Mouse (Mus musculus) midbrain, embryonic 11.5 days (tissue): ENCODE data around the gene Nqo1. TPM values are rescaled to one million over a fixed set of nuclear protein-coding genes. Genes with fewer than 3 reads are reported as not detected.
A peak's percentile ranks its signal among the peaks of the same experiment; 100 is the strongest.

Source experiments
- ATAC-seq: fragments of 200-750 bp; cut with Nextera tagmentation; 2 replicates; pipeline ENCODE4 v1.8.0; 2017; ENCODE audit warnings: moderate TSS enrichment, moderate library complexity; ENCODE audit not compliant: low FRiP score
- DNase-seq: peaks from one replicate; pipeline ENCODE4 v3.0.0; 2015; ENCODE audit warnings: low spot score; ENCODE audit errors: missing footprints
- H3K27ac ChIP-seq: fragments of 300-500 bp; sonication (generic); 2 replicates; pipeline ENCODE4 v1.5.1; 2014; ENCODE audit warnings: low read depth, low read length
- H3K27me3 ChIP-seq: fragments of 300-500 bp; sonication (generic); 2 replicates; pipeline ENCODE4 v1.6.1; 2014; ENCODE audit warnings: mild to moderate bottlenecking, low read length, moderate library complexity, mixed read lengths; ENCODE audit not compliant: control insufficient read depth, insufficient read depth
- H3K36me3 ChIP-seq: fragments of 300-500 bp; sonication (generic); 2 replicates; pipeline ENCODE4 v1.6.1; 2014; ENCODE audit warnings: mild to moderate bottlenecking, low read length, moderate library complexity, mixed read lengths; ENCODE audit not compliant: control insufficient read depth, insufficient read depth
- H3K4me1 ChIP-seq: fragments of 300-500 bp; sonication (generic); 2 replicates; pipeline ENCODE4 v1.6.1; 2014; ENCODE audit warnings: low read length; ENCODE audit not compliant: control insufficient read depth, insufficient read depth
- H3K4me2 ChIP-seq: fragments of 300-500 bp; sonication (generic); 2 replicates; pipeline ENCODE4 v1.6.1; 2014; ENCODE audit warnings: mild to moderate bottlenecking, moderate library complexity
- H3K4me3 ChIP-seq: fragments of 300-500 bp; sonication (generic); 2 replicates; pipeline ENCODE4 v1.5.1; 2014; ENCODE audit warnings: low read depth, low read length
- H3K9ac ChIP-seq: fragments of 300-500 bp; sonication (generic); 2 replicates; pipeline ENCODE4 v1.6.1; 2014; ENCODE audit warnings: low read length
- H3K9me3 ChIP-seq: fragments of 300-500 bp; sonication (generic); 2 replicates; pipeline ENCODE4 v1.6.1; 2016; ENCODE audit warnings: low read length; ENCODE audit not compliant: control insufficient read depth
- WGBS: fragments of 180-500 bp; shearing (Covaris S2); extraction: QIAGEN DNeasy Blood & Tissue Kit; methylation state at CpG from one replicate; pipeline ENCODE4 v1.1.7; 2014; 5-methylcytosine and 5-hydroxymethylcytosine counted together
- polyA plus RNA-seq: library from polyadenylated mRNA; unstranded; fragments of >200 nt; fragmentation: Nextera tagmentation; extraction: Ambion mirVana; gene quantifications from 2 replicates; pipeline ENCODE4 v1.2.1, GENCODE M21; 2014

Gene Nqo1
- polyA plus RNA-seq, 1 experiment from 2014 or later = 6.7 TPM

DNA sequence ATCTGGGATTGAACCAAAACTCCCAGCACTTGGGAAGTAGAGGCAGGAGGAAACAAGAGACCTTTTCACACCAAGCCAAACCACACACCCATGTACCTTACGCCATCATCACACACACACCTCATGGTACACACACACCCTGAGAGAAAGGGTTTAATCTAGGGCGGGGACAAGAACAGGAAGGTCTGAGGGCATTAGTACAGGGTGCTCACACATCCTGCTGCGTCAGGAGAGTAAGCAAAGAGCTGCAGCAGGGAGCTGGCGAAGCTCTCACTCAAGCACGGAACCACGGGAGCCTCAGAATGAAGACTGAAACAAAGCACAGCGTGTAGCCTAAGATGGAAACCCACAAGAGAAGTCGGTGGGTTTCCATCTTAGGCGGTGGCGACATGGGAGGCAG, 10.9 kb upstream of the Nqo1 start:
- Histone ChIP-seq H3K4me2 (no peak overlapping the region), H3K9ac (no peak overlapping the region), H3K27ac (no peak overlapping the region), H3K4me1 (no peaks in the 10 kb centered on the region), H3K4me3 (no peak overlapping the region), H3K27me3 (no peaks in the 10 kb centered on the region), H3K9me3 (no peaks in the 10 kb centered on the region), H3K36me3 (peaks cover 41% of the 10 kb centered on the region)
- DNase-seq (peak; percentile 68), ATAC-seq (no peak)
- WGBS = 90% methylated on average over 10 of the region's 10 CpGs

DNA sequence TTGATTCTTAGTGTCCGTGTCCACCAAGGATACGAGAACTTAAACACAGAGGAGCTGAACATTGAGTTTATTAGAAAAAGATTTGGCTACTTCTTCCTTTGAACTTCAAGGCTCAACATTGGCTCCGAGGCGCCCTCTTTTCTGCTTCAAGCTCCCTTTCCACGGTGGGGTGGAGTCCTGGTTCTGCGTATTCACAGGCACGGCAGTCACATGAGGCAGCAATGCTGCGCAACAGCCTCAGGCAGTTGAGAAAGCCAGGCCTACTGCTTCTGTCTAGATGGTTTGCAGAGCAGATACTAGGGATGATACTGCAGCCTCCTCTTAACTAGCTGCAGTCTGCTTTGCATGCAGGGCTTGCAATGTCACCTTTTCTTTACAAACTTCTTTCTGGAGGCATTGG, 9.5 kb upstream of the Nqo1 start:
- H3K27ac ChIP-seq = no peak overlapping the region
- no peaks in the 10 kb centered on the region for H3K9me3 ChIP-seq
- H3K36me3 ChIP-seq = peaks cover 36% of the 10 kb centered on the region
- H3K4me3 ChIP-seq = no peak overlapping the region
- DNase-seq (no peak), ATAC-seq (no peak)
- H3K4me1 ChIP-seq = no peaks in the 10 kb centered on the region
- no peak overlapping the region for H3K4me2 ChIP-seq
- H3K27me3 ChIP-seq = no peaks in the 10 kb centered on the region
- WGBS = 87% methylated on average over 8 of the region's 8 CpGs
- H3K9ac ChIP-seq = no peak overlapping the region

DNA sequence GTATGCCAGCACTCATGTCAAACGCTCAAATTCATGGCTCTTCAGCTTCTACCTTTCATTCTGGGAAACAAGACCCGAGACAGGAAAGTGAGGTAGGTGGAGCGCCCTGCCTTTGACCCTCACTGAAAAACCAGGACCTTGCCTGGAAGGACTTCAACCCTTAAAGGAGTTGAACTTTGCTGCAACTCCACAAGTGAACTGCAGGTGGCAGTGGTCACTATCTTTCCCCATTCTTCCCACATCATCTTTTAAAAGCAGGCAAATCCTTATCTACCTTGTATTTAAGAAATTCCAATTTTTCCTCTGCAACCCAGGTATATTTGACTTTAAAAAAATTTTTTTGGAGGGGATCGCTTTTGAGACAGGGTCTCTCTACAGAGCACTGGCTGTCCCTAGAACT, 8.4 kb upstream of the Nqo1 start:
- Histone ChIP-seq H3K4me1 (no peaks in the 10 kb centered on the region), H3K27ac (no peak overlapping the region), H3K9me3 (no peaks in the 10 kb centered on the region), H3K4me3 (no peak overlapping the region), H3K27me3 (no peaks in the 10 kb centered on the region), H3K36me3 (peaks cover 31% of the 10 kb centered on the region), H3K9ac (no peak overlapping the region), H3K4me2 (no peak overlapping the region)
- DNase-seq (peak; percentile 91), ATAC-seq (no peak)
- WGBS = 67% methylated on average over 4 of the region's 4 CpGs

DNA sequence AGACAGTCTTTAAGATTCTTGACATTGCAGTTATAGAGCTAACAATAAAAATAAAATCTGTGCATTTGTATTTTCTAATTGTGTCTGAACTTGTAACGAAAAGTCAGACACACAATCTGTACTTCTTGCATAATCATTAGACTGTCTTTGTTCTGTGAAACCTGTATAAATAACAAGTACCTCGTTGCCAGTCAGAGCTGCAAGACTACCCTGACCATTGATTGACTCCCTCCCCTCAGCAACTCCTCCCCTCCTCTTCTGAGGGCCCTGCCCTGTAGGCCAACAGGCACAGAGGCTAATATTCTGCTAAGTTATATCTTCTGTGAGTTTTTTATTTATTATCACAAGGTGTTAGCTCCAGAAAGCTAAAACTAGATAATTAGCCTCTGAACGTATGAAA, 2.9 kb upstream of the Nqo1 start:
- ATAC-seq (no peak), DNase-seq (peak; percentile 61)
- Histone ChIP-seq H3K9ac (no peak overlapping the region), H3K27me3 (no peaks in the 10 kb centered on the region), H3K36me3 (peaks cover 11% of the 10 kb centered on the region), H3K4me1 (peaks cover 5% of the 10 kb centered on the region; the same call in 1 of the 2 replicates), H3K4me2 (no peak overlapping the region), H3K9me3 (no peaks in the 10 kb centered on the region), H3K27ac (no peak overlapping the region), H3K4me3 (no peak overlapping the region)
- WGBS = 71% methylated on average over 3 of the region's 3 CpGs

DNA sequence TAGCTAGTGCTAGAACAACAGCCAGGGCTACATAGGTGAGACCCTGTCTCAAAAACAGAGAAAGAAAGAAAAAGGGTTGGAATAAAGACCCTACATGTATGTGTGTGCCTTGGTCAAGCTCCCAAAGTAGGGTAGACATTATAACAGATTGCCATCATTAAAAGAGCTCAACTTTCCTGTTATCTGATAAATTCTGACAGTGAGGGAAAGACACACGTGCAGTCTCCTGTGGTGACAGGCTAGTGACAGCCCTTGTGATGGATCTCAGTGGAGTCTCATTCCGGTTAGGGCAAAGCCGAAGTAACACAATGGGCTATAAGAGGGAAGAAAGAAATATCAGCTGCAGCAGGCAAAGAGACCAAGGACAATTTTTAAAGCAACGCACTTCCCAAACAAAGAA, 1.1 kb upstream of the Nqo1 start:
- Histone ChIP-seq H3K36me3 (no peaks in the 10 kb centered on the region), H3K4me1 (peaks cover 5% of the 10 kb centered on the region; the same call in 1 of the 2 replicates), H3K9ac (no peak overlapping the region), H3K27ac (no peak overlapping the region), H3K4me2 (no peak overlapping the region), H3K4me3 (no peak overlapping the region), H3K9me3 (no peaks in the 10 kb centered on the region), H3K27me3 (no peaks in the 10 kb centered on the region)
- WGBS = 89% methylated on average over 4 of the region's 4 CpGs
- DNase-seq = peak; percentile 23
- no peak for ATAC-seq

DNA sequence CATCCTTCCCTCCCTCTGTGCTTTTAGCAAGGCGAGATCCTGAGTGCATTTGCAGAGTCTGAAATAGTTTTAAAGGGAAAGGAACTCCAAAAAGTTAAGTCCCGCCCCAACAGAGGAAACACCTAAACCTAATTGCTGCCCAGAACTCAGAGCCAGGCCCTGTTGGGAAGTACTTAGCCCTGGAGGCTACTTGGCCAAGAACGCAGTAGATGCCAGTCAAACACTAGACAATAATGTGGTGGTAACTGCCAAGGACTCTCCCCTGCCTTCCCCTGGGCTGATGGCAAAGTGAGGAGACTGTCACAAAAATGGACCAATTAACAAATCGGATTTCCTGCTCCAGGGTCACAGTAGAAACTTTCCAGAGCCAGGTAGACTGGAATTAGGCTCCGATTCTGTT, 1.1 kb downstream of the Nqo1 start:
- Histone ChIP-seq H3K4me2 (no peak overlapping the region), H3K27me3 (no peaks in the 10 kb centered on the region), H3K4me1 (peaks cover 5% of the 10 kb centered on the region; the same call in 1 of the 2 replicates), H3K4me3 (no peak overlapping the region), H3K9ac (no peak overlapping the region), H3K27ac (no peak overlapping the region), H3K9me3 (no peaks in the 10 kb centered on the region), H3K36me3 (no peaks in the 10 kb centered on the region)
- DNase-seq (peak; percentile 65), ATAC-seq (no peak)
- 86% methylated on average over 5 of the region's 5 CpGs for WGBS

DNA sequence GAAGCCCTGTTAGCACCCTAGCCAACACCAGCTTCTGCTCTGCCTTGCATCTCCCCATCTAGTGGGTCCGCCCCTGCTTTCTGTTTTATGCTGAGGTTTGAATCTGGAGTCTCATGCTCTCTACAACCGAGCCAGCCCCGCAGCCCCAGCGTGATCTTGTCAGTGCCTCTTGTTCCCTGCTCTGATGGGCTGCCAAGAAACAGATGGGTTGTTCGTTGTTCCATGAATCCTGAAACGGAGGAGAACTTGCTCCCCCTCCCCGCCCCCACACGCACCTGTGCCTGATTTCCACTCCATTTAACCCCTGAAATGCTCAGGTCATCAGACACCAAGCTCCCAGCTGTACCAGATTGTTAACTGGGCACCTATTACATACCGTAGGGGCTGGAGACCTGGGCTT, 3.5 kb downstream of the Nqo1 start:
- H3K9me3 ChIP-seq = no peaks in the 10 kb centered on the region
- 55% methylated on average over 9 of the region's 9 CpGs for WGBS
- peak; percentile 49 for DNase-seq
- H3K27ac ChIP-seq = no peak overlapping the region
- H3K4me2 ChIP-seq = no peak overlapping the region
- H3K4me3 ChIP-seq = no peak overlapping the region
- H3K9ac ChIP-seq = no peak overlapping the region
- H3K36me3 ChIP-seq = no peaks in the 10 kb centered on the region
- peaks cover 5% of the 10 kb centered on the region; the same call in 1 of the 2 replicates for H3K4me1 ChIP-seq
- no peaks in the 10 kb centered on the region for H3K27me3 ChIP-seq
- no peak for ATAC-seq

DNA sequence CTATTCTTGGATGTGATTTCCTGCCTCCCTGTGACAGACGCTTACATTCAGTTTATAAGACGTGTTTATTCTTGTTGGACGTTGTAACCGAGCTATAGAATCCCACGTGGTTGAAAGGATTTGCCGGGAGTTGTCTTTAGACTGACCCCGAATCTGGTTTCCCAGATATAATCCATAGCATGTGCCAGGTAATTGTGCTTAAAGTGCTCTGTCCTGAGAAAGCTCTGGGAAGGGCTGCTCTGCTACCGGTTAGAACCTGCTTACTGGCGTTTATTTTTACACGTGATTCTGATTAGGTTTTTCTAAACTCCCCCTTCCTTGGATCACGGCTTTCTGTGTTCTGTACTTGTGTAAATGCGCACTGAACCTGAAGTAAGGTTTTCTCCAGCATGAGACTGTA, 5.3 kb downstream of the Nqo1 start:
- H3K4me3 ChIP-seq = no peak overlapping the region

DNA sequence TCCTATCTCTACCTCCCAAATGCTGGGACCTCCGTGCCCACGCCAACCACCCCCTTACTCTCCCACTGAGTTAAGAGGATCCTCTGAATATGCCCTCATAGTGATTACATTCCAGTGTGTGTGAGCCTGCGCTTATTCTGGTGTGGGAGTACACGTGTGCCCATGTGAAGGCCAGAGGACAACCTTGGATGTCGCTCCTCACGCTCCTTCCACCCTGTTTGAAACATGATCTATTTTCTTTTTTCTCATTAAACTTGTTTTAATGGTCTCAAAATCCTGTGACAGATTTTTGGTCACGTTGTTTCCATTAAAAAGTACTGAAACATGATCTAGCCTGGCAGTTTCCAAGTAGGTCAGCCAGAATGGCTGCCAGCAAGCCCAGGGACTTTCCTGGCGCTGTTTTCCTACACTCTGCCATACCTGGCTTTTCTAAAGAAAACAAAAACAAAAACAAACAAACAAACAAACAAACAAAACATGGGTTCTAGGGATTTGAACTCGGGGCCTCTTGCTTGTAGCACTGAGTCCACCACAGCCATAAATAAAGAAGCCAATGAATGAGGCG, 6.8 kb downstream of the Nqo1 start:
- no peak for ATAC-seq
- no peak overlapping the region for H3K4me3 ChIP-seq
- no peak for DNase-seq
- H3K4me2 ChIP-seq = no peak overlapping the region
- H3K9me3 ChIP-seq = no peaks in the 10 kb centered on the region
- H3K9ac ChIP-seq = no peak overlapping the region
- no peaks in the 10 kb centered on the region for H3K36me3 ChIP-seq
- no peaks in the 10 kb centered on the region for H3K27me3 ChIP-seq
- no peak overlapping the region for H3K27ac ChIP-seq
- H3K4me1 ChIP-seq = no peaks in the 10 kb centered on the region
- 91% methylated on average over 10 of the region's 10 CpGs for WGBS

More for the DNA sequence above, 5.3 kb downstream of the Nqo1 start:
- Histone ChIP-seq H3K27ac (no peak overlapping the region), H3K27me3 (no peaks in the 10 kb centered on the region), H3K4me1 (peaks cover 3% of the 10 kb centered on the region; the same call in 1 of the 2 replicates), H3K36me3 (no peaks in the 10 kb centered on the region), H3K9ac (no peak overlapping the region), H3K4me2 (no peak overlapping the region), H3K9me3 (no peaks in the 10 kb centered on the region)
- ATAC-seq (no peak), DNase-seq (peak; percentile 72)
- WGBS = 66% methylated on average over 12 of the region's 12 CpGs
